Mouse (Mus musculus) NIH3T3 (cell line): ENCODE results near the gene Fam168a.
"Not testable (repeated sequence)": the region's sequence is repeated elsewhere in the genome, so short reads cannot be mapped to it uniquely, and the experiment has no call there.

Experiments
- DNase-seq: peaks from one replicate; pipeline ENCODE4 v3.0.0-alpha.2; 2012; ENCODE audit warnings: low read depth

The Fam168a gene

DNA sequence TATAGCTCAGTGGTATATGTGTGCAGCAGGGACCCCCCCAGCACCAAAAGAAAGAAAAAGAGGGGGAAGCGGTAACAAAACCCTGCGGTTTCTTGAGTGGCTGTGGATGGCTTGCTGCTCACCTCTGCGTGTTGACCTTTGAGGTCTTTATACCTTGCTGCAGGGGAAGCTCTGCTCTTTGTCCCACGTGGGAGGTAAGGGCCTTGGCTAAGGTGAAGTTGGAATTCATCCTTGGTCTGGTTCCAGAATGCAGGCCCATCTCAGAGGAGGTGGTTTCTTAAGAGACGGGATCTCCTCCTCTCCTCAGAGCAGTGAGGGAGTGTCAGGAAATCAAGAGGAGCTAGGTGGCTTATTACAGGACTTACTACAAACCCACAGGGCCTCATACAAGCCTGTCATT, 135.7 kb downstream of the Fam168a start:
- no peak for DNase-seq

DNA sequence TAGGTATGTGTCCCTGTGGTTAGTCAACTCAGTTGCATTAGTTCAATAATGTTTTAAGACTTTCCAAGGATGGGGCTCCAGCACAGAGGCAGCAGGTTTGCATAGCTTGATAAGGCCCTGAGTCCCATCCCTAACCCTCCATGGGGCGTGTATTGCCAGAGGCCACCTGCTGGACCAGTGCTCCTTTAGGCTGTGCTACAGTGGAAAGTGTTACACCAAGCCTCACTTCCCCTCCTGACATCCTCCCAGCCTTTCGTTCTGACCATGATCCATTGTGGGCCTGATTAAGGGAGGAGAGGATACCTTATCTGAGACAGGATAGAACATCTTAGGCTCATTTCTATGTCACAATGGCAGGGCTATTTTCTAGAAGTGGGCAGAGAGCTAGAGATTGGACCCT, 137.4 kb downstream of the Fam168a start:
- no peak for DNase-seq

DNA sequence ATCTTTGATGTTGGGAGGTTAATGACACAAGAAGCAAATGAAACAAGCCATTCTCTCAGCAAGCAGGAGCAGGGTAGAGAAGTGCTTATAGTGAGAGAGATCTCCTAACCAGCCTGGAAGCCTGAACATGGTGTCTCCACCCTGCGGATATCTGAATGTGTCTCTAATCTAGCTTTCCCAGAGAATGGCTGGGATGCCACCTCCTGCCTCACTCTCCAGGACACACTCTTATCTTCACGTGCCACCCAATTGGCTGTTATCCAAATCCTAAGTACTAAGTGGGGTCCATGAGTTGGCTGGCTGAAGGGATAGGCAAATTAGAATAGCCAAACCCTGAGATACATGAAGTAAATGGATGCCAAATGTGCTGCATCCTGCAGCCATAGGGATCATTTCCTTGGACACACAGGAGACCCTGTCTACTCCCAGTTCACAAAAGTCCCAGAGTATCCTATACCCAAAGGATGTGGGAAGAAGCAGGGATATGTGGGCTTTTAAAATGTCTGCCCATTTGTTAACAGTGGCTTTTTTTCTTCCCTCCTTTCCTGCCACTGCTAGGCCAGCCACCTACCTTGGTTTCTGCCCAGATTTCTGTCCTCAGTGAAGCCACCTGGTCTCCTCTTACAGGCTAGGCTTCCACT, 138.1 kb downstream of the Fam168a start:
- no peak for DNase-seq

DNA sequence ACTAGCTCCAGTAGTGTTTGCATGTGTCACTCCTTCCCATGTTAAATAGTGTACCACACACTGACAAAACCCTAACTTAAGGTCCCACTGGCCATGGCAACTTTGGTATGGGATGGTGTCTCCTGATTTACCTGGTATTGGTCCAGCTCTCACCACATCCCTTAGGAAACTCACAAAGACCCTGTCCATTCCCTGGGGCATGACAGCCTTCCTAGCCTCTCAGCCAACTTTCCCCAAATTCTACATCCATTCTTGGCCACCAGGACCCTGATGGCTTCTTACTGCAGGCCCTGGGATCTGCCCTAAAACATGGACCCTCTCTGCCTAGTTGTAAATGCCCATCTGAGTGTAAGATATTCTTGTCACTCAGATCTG, 138.6 kb downstream of the Fam168a start:
- DNase-seq, result no peak

DNA sequence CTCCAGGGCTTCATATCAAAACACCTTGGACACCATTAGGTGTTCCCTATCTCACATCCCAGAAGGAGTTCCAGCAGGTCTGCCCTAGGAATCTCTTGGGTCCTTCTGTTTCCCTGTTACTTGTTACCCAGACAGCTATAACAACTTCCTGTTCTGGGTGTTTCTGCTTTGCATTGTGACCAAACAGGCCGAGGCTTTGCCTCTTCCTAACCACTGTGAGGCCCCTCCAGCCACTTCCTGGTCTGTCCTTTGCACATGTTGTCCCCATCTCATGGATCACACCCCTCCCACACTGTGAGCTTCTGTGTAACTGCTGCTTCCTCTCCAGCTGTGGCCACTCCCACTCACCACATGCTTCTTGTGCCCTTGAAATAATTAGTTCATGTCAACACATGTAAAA, 139.0 kb downstream of the Fam168a start:
- DNase-seq, result no peak

DNA sequence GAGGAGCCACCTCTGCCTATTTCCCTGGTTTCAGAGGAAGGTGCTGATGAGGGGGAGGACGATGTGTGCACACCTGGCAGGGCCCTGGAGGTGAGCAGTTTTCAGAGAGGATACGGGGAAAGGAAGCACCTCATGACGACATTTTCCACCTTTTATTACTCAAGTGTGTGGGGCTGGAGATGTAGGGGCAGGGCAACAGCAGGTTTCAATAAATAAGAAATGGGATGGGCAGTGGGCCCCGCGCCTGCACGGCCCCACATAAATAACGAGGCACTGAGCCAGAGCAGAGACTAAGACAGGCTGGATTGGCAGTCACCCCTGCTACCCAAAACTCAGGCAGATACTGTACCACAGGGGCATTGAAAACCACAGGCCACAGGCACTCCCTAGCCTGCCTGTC, 139.6 kb downstream of the Fam168a start:
- DNase-seq, result not testable (repeated sequence)

DNA sequence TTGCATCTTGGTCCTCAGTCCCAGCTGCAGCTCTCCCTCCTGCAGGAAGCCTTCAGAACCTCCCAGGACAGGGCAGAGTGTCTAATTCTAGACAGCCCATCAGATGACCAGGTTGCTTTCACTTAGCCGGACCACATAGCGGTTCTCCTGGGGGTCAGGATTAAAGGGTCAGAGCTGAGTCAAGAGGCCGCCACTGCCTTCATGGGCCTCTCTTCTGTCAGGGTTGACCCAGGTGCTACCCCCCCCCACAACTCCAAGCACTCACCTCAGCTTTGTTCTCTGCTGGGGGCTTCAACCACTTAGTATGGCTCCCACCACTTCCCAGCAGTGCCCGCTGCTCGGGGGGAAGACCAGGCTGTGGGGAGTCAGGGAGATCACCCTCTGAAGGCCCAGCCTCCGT, 140.7 kb downstream of the Fam168a start:
- DNase-seq, result no peak

DNA sequence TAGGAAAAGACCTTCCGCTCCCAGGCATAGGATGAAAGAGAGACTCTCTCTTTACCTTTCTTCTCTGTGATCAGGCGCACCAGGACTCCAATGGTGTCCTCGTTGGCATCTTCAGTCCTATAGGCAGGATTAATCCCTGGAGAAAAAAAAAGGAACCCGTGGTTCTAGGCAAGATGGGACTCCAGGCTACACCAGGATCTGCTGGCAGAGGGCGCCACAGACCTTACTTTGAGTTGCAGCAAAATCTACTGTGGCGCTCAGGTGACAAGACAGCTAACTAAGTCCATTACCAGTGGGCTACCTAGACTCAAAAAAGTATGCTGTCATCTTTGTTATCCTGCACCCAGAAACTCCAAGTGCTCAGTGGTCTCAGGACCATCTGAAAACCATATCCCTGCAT, 142.3 kb downstream of the Fam168a start:
- peak; percentile 75 for DNase-seq

DNA sequence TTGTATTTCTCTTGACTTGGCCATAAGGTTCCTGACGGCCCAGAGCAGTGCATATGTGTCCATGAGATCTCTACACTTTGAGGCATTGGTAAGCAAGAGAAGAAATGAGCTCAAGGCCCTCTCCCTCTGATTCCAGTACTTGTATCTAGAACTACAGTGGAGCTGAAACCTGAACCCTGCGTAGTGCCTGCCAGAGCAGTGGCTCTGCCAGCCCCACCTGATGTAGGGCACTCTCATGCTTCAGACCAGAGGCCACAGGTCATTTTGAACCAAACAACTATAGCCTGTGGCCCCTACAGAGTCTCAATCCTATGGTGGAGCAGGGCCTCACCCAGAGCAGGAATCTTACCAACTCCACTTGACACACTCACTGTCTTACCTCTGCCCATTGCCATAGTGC, 143.1 kb downstream of the Fam168a start:
- no peak for DNase-seq

DNA sequence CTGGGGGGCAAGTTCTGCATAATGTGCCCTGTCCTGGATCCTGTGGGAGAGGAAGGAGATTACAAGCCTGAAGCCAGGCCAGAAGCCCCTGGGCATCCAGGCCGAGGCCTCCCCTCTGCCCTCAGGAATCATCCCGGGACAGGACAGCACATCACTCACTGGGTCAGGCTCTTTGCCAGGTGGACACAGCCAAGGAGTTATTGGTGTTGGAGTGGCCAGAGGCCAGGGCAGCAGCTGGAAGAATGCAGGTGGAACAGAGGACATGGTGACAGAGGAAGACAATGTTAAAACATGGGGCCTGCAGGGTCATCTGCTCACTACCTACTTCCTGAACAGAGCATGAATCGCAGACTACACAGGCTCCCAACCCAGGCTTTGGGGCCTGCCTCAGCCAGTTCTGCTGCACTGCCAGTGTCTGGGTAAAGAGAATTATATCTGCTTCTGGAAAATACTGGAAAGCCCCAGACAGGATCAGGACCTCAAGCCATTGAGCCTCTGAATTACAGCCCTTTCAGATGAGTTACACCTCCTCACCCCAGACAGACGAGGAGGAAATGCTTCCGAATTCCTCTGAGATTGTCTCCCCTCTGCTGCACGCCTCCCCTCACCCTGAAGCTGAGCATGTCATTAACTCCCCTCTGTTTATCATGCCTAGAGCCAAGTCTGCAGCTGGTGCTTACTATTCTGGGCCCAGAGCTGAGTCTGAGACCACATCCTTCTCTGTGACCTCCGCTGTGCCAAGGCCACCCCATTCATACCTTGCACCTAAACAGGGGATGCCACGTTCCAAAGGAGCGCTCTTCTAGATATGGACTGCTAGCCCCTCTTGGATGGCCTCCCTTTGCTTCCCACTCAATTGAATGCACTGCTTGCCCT, 145.3 kb downstream of the Fam168a start:
- DNase-seq, result no peak

DNA sequence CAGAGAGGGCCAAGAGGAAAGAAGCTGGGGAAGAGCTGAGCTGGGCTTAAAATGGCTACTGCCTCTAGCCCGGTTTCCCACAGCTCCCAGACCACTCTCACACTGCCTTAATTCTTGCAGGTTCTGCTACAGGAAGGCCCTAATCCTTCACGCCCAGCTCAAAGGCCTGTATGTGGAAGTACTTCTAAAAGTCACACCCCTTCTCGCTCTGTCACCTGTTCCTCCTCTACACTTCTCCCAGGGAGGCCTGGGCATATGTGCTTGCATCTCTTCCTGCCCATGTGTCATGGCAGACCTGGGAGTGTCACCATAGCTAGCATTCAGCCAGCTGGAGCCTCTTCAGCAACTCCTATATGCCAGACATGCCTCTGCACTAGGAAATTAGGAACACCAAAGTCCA, 147.0 kb downstream of the Fam168a start:
- DNase-seq, result no peak

DNA sequence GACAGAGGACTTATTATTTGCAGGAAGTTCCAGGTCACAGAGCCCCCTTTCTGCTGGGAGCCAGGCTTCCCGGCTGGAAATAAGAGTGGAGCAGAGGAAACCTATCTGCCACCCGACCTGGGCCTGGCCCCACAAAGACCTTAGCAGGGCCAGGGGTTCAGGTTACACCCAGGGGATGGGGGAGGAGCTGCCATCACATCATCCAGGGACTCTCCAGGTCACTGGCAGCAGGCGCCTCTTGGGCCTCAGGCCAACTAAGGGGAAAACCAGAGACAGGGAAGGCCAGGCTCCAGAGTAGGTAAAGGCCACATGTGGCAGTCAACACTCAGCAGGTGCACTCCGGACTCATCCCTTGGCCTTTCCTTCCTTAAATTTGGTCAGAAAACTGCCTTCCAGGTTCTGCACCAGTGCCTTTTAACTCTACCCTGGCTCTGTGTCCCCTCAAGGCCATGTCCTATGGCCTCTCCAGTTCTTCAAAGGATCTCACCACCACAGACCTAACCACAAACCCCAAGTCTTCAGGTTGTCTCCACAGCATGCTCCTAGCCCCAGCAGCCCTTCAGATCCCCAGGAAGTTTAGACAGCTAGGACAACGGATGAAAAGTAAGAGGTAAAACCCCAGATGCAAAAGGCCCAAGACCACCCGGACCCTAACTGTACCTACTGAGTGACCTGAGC, 147.8 kb downstream of the Fam168a start:
- DNase-seq, result no peak

DNA sequence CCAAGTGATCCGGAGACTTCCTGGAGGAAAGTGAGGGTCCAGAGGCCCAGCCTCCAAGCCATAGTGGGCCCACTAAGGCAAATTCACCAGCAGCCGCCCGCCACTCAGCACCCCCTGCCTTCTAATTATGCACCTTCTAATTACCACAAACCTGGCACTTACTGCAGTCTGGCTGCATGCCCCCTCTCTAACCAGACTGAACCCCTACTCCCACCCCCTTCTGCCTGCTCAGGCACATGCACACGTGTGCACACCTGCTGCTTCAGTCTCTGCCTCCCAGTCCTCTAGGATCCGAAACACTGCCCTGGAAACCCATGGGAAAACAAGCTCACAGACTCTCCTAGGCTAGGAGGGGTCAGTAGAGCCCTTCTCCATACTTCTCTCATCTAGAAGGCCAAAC, 148.4 kb downstream of the Fam168a start:
- no peak for DNase-seq

DNA sequence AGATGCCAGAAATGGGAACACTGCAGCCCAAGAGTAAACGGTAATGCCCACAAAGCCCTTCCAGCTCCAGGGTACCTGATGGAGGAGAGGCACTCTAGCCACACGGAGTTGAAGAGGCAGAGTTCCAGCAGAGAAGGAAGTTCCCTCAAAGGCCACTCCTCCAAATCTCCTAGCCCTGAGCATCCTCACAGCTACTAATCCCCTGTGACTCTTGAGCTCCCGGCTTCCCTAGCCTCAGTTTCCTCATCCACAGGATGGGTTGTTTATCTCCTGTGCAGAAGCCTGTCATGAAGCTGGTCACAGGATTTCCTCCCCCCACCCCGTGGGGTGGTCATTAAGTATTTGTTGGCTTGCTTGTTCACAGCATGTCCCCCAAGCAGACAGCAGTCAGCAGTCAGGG, 148.9 kb downstream of the Fam168a start:
- no peak for DNase-seq

DNA sequence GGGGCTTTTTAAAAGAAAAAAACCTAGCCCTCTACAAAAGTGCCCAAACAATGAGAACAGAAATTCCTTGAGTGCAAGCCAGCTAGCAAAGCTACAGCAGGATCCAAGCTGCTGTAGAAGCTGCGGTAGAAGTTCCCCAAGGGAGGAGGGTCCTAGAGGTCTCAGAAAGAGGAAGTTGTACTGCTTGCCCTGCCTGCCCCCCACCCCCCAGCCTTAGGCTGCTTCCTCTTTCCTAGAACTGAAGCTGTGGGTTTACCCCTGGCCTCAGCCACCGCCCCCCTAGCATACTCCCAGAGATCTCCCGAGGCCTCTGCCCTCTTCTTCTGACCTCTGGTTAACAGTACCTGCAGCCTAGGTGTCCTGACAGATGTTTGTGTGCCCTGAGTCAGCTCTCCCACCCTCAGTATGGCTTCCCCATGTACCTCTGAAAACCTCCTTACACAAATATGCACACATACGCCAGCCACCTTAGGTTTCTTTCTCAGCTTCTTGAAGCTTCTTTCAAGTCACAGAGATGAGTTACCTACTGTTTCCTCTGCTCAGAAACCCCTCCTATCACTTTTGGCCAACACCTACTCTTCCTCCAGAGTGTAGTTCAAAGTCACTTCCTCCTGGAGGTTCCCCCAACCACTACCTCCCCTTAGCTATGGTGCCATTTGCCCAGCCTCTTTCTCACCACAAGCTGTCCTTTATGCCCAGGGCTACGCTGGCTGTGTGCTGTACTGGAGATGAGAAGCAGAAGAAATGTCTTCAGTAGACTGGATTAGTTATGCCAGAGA, 149.5 kb downstream of the Fam168a start:
- DNase-seq, result no peak

DNA sequence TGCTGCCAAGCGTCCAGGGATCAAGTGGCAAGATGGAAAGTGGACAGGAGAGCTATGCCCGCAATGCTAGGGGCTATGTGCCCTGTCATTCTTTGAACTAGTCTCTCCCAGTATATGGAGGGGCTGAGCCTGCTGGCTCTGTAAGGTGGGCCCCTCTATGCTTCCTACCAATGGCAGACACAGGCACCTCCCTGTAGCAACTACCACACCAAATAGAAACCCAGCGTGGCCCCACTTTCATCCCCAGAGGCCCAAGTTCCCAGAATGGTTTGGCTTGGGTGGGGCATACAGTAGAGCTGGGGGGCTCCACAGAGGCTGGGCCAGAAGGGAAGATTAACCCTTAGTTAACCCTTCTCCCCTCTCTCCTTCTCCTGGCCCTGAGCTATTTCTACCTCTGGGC, 154.0 kb downstream of the Fam168a start:
- DNase-seq, result no peak

DNA sequence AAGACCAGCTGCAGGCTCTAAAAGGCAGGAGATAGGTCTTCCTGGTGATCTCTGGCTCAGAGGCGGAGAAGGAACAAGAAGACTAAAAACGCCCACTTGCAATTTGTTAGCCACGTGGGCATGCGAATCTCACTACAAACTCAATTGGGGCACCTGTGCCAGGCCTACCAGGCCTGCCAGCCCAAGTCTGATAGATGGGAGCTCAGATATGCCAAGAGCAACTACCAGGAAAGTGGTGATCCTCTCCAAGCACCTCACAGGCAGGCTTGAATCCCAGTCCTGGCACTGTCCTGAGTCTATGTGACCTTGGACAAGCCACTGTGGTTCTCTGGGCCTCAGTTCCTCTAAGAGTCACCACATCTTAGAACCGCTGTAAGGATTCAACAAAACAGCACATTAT, 154.8 kb downstream of the Fam168a start:
- DNase-seq, result no peak

DNA sequence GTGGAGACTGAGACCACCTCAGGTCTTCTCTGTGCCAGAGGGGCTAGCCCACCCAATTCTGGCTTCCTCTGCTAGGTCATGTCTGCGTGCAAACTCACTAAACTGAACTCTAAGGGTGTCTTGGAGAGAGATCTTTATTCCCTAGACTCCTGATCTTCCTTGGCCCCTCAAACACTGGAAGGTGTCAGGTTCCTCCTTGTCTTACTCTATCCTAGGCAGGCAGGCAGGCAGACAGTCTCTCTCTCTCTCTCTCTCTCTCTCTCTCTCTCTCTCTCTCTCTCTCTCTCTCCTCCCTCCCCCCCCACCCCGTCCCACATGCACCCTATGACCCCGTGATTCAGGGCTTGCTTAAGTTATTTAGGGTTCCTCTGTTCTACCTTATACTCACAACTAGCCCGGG, 155.9 kb downstream of the Fam168a start:
- peak; percentile 21 for DNase-seq

DNA sequence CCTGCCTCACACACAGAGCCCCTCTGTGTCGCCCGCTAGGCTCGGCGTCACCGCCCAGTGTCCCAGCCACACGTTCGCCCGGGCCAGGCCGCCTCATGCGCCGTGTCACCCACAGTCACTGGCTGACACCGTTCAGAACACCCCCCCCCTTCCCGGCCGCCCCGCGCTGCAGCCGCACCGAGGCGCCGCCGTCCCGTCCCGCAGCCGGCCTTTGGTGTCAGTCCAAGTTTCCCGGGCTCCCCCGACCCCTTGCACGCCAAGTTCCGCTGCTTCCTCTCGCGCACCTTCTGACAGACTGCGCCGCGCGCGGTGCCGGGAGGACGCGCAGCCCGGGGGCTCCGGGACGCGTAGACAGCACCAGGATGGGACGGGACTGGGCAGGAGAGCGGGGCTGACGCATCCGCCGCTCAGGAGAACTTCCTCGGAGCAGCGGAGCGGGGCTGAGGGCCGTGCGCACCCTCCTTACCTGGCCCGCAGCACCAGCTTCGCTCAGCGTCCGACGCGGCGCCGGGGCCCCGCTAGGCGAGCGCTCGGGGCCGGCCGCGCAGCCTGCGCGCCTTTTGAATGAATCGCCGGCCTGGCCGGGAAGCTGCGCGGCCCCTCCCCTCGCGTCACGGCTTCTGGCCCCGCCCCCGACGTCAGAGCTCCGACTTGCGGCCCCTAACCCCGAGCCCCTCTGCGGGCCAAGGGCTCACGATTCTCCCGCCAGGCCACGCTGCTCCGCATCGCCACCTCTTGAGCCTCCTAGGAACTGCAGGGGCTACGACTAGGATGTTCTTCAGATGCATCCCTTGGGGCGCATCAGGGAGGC, 156.6 kb downstream of the Fam168a start, which contains the start of gene Relt:
TSS of gene Relt (minus strand) at position 619 of the 811 bp plus-strand sequence.
- DNase-seq, result peak; percentile 96

DNA sequence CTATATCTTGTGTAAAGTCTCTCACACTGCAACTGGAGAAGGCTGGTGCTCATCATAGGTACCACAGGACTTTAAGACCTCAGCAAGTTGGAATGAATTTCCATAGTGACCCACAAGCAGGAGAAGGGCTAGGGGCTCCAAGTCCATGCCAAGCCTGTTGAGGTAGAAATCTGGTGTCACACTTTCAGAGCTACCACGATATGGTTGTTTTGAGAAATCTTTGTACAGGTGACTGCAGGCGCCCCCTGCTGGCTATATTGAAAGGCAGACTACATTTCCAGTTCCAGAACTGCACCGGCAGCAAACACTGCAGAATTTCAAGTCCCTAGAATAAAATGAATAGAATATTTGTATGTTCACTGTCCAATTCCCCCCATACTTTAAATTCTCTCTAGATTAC, 160.2 kb downstream of the Fam168a start:
- DNase-seq, result peak; percentile 80

DNA sequence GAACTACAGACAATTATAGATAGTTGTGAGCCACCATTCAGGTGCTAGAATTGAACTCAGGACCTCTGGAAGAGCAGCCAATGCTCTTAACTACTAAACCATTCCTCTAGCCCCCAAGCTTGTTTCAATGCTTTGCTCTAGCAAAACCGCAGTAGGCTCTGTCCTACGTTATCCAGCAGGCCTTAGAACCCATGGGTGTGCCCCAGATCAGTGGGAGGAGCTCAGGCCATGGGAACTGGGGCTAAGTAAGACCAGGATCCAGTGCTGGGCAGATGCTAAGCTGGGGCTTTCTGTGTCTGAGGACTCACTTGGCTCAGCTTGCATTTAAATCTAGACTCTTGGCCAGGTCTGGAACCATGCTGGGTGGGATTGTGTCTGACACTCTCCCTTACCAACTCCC, 161.1 kb downstream of the Fam168a start:
- DNase-seq, result no peak
